ENCODE assay signal across 23 mouse cellular contexts in genomic region chr5:66391299-66391698, GRCm38 (mm10).
DNase-seq lines count a peak whose midpoint lies in the region; ATAC-seq and TF ChIP-seq lines count a peak whose summit lies in the region.
"Had no signal": no experiment of that assay in that cellular context is flagged by ENCODE, and none has a peak within 500 bp of the region (broad histone marks: within the 10 kb centered on the region; RNA-seq: fewer than 3 reads in every experiment).

No protein-coding gene starts in this region.

- ATAC-seq in forebrain, embryonic 11.5 days (replicated peaks; ENCODE audit: low FRiP score) = no peak
- ATAC-seq in forebrain, embryonic 12.5 days (ENCODE audit: low FRiP score) = no peak
- ATAC-seq in kidney, embryonic 16.5 days (ENCODE audit: low FRiP score, low TSS enrichment) = peak; percentile 60; the same call in 1 of the 2 replicates
- no peak for ATAC-seq in neural tube, embryonic 14.5 days (ENCODE audit: low read depth)
- no peak for ATAC-seq in midbrain, embryonic 14.5 days (ENCODE audit: low FRiP score, low TSS enrichment)
- ATAC-seq: CD4-positive, CD25-positive, alpha-beta regulatory T cell, adult 4 months; forebrain, embryonic 15.5 days had no signal

- H3K36me3 ChIP-seq in forebrain, embryonic 11.5 days (ENCODE audit: control insufficient read depth, insufficient read depth, low read length) = no peaks in the 10 kb centered on the region
- no peaks in the 10 kb centered on the region for H3K36me3 ChIP-seq in forebrain, embryonic 12.5 days (replicated peaks)
- no peaks in the 10 kb centered on the region; the same call in none of the 2 replicates for H3K36me3 ChIP-seq in kidney, adult 2 months (ENCODE audit: control insufficient read depth, insufficient read depth, low read length)
- no peaks in the 10 kb centered on the region for H3K36me3 ChIP-seq in kidney, embryonic 16.5 days (ENCODE audit: insufficient read depth, low read length)
- H3K36me3 ChIP-seq in neural tube, embryonic 14.5 days (ENCODE audit: control insufficient read depth, insufficient read depth, low read length) = no peaks in the 10 kb centered on the region
- H3K36me3 ChIP-seq in midbrain, embryonic 14.5 days (ENCODE audit: control insufficient read depth, insufficient read depth, low read length) = no peaks in the 10 kb centered on the region
- H3K36me3 ChIP-seq: forebrain, embryonic 15.5 days; G1E had no signal

- H3K4me1 ChIP-seq in forebrain, embryonic 11.5 days (replicated peaks; ENCODE audit: control insufficient read depth, insufficient read depth, low read length) = peaks cover 2% of the 10 kb centered on the region; the same call in 1 of the 2 replicates
- H3K4me1 ChIP-seq in forebrain, embryonic 12.5 days = peaks cover 30% of the 10 kb centered on the region
- H3K4me1 ChIP-seq in kidney, adult 2 months (ENCODE audit: control insufficient read depth, insufficient read depth, low read length) = peaks cover 3% of the 10 kb centered on the region; the same call in 1 of the 2 replicates
- peaks cover 4% of the 10 kb centered on the region for H3K4me1 ChIP-seq in kidney, embryonic 16.5 days (ENCODE audit: insufficient read depth, low read length)
- H3K4me1 ChIP-seq in neural tube, embryonic 14.5 days (ENCODE audit: control insufficient read depth, insufficient read depth, low read length) = peaks cover 22% of the 10 kb centered on the region
- H3K4me1 ChIP-seq in midbrain, embryonic 14.5 days (ENCODE audit: control insufficient read depth, insufficient read depth, low read length) = peaks cover 7% of the 10 kb centered on the region; the same call in 1 of the 2 replicates
- H3K4me1 ChIP-seq: heart, embryonic 10.5 days had no signal

- H3K27ac ChIP-seq in forebrain, embryonic 11.5 days (ENCODE audit: low read depth, low read length) = no peak overlapping the region
- H3K27ac ChIP-seq in forebrain, embryonic 12.5 days = no peak overlapping the region
- no peak overlapping the region for H3K27ac ChIP-seq in kidney, adult 2 months (ENCODE audit: insufficient read depth, low read depth, low read length)
- peak overlapping the region; percentile 72 for H3K27ac ChIP-seq in kidney, embryonic 16.5 days (ENCODE audit: low read length)
- H3K27ac ChIP-seq in neural tube, embryonic 14.5 days (ENCODE audit: low read depth, low read length) = 0 out of 2 replicates have a peak overlapping the region, but pooled peaks have one; percentile 28
- no peak overlapping the region for H3K27ac ChIP-seq in midbrain, embryonic 14.5 days (replicated peaks; ENCODE audit: low read depth, low read length)
- H3K27ac ChIP-seq: embryonic facial prominence, embryonic 13.5 days; heart, embryonic 10.5 days; hindbrain, embryonic 14.5 days had no signal

- no peak for TF ChIP-seq POLR2A in kidney, adult 2 months (IDR thresholded peaks at IDR 0.05; ENCODE audit: low read depth, low read length)

- peak; percentile 4 for DNase-seq in forebrain, embryonic 11.5 days (ENCODE audit: low spot score)
- DNase-seq in kidney, adult 2 months = peak; percentile 85
- DNase-seq in kidney, adult 18-20 months = no peak
- DNase-seq in kidney, postnatal 4 days = no peak
- no peak for DNase-seq in midbrain, embryonic 14.5 days
- DNase-seq: adrenal gland, postnatal 14 days; B cell, adult 2 months; cerebellum, adult 18-20 months; cerebellum, adult 9-11 months; cerebellum, postnatal 36 days; gastrocnemius, postnatal 10 days; heart, adult 18-20 months; heart, postnatal 10 days; heart, postnatal 4 days had no signal

- H3K9ac ChIP-seq in forebrain, embryonic 11.5 days (ENCODE audit: low read length) = no peak overlapping the region
- no peak overlapping the region for H3K9ac ChIP-seq in forebrain, embryonic 12.5 days
- no peak overlapping the region for H3K9ac ChIP-seq in kidney, embryonic 16.5 days (replicated peaks; ENCODE audit: low read length)
- no peak overlapping the region for H3K9ac ChIP-seq in neural tube, embryonic 14.5 days (replicated peaks; ENCODE audit: low read depth, low read length)
- no peak overlapping the region for H3K9ac ChIP-seq in midbrain, embryonic 14.5 days (replicated peaks; ENCODE audit: low read length)
- H3K9ac ChIP-seq: embryonic facial prominence, embryonic 13.5 days; forebrain, embryonic 15.5 days; hindbrain, embryonic 14.5 days had no signal

- H3K4me3 ChIP-seq in forebrain, embryonic 11.5 days (ENCODE audit: low read depth, low read length) = no peak overlapping the region
- no peak overlapping the region for H3K4me3 ChIP-seq in forebrain, embryonic 12.5 days (replicated peaks)
- no peak overlapping the region for H3K4me3 ChIP-seq in kidney, adult 2 months (ENCODE audit: insufficient read depth, low read depth, low read length)
- H3K4me3 ChIP-seq in kidney, embryonic 16.5 days (ENCODE audit: low read length) = no peak overlapping the region
- H3K4me3 ChIP-seq in neural tube, embryonic 14.5 days (ENCODE audit: low read depth, low read length) = no peak overlapping the region
- H3K4me3 ChIP-seq in midbrain, embryonic 14.5 days (replicated peaks; ENCODE audit: low read depth, low read length) = no peak overlapping the region
- H3K4me3 ChIP-seq: embryonic facial prominence, embryonic 13.5 days; forebrain, embryonic 15.5 days; heart, embryonic 10.5 days had no signal

- no peaks in the 10 kb centered on the region for H3K27me3 ChIP-seq in forebrain, embryonic 11.5 days (ENCODE audit: control insufficient read depth, insufficient read depth, low read length)
- no peaks in the 10 kb centered on the region for H3K27me3 ChIP-seq in forebrain, embryonic 12.5 days
- H3K27me3 ChIP-seq in kidney, adult 2 months (replicated peaks; ENCODE audit: control insufficient read depth, insufficient read depth, low read length) = no peaks in the 10 kb centered on the region
- no peaks in the 10 kb centered on the region for H3K27me3 ChIP-seq in kidney, embryonic 16.5 days (ENCODE audit: insufficient read depth, low read length)
- H3K27me3 ChIP-seq in neural tube, embryonic 14.5 days (ENCODE audit: control insufficient read depth, insufficient read depth, low read length) = no peaks in the 10 kb centered on the region
- no peaks in the 10 kb centered on the region for H3K27me3 ChIP-seq in midbrain, embryonic 14.5 days (ENCODE audit: control insufficient read depth, insufficient read depth, low read length)
- H3K27me3 ChIP-seq: embryonic facial prominence, embryonic 13.5 days; forebrain, embryonic 15.5 days had no signal

- no peak for TF ChIP-seq CTCF in kidney, adult 2 months (conservative IDR thresholded peaks at IDR 0.05; ENCODE audit: insufficient read depth, insufficient read length, low read depth, low read length)

- 82% methylated on average over 5 of the region's 5 CpGs for WGBS in forebrain, embryonic 11.5 days
- WGBS in forebrain, embryonic 12.5 days = 74% methylated on average over 5 of the region's 5 CpGs
- 61% methylated on average over 5 of the region's 5 CpGs for WGBS in kidney, adult 2 months
- 75% methylated on average over 5 of the region's 5 CpGs for WGBS in kidney, embryonic 16.5 days
- WGBS in neural tube, embryonic 14.5 days = 53% methylated on average over 5 of the region's 5 CpGs
- 74% methylated on average over 5 of the region's 5 CpGs for WGBS in midbrain, embryonic 14.5 days

- no peaks in the 10 kb centered on the region for H3K9me3 ChIP-seq in forebrain, embryonic 11.5 days (ENCODE audit: control insufficient read depth, low read length)
- no peaks in the 10 kb centered on the region for H3K9me3 ChIP-seq in forebrain, embryonic 12.5 days
- H3K9me3 ChIP-seq in kidney, embryonic 16.5 days (ENCODE audit: low read length) = no peaks in the 10 kb centered on the region
- no peaks in the 10 kb centered on the region for H3K9me3 ChIP-seq in neural tube, embryonic 14.5 days (ENCODE audit: control insufficient read depth, low read length)
- H3K9me3 ChIP-seq in midbrain, embryonic 14.5 days (ENCODE audit: control insufficient read depth, low read length) = no peaks in the 10 kb centered on the region
- H3K9me3 ChIP-seq: embryonic facial prominence, embryonic 13.5 days; forebrain, embryonic 15.5 days; heart, embryonic 10.5 days had no signal

- H3K4me2 ChIP-seq in forebrain, embryonic 11.5 days (ENCODE audit: low read depth, low read length, severe bottlenecking) = no peak overlapping the region
- H3K4me2 ChIP-seq in forebrain, embryonic 12.5 days = no peak overlapping the region
- H3K4me2 ChIP-seq in kidney, embryonic 16.5 days (replicated peaks; ENCODE audit: low read depth, low read length) = no peak overlapping the region
- H3K4me2 ChIP-seq in neural tube, embryonic 14.5 days (ENCODE audit: low read depth, low read length) = no peak overlapping the region
- no peak overlapping the region for H3K4me2 ChIP-seq in midbrain, embryonic 14.5 days (ENCODE audit: low read length)
- H3K4me2 ChIP-seq: embryonic facial prominence, embryonic 13.5 days; forebrain, embryonic 15.5 days; hindbrain, embryonic 14.5 days had no signal

Comparison
In these comparisons a context has a peak if more than half of its experiments do, and no peak if none do; other contexts are left out.
1. DNase-seq: peak in forebrain, embryonic 11.5 days (single experiment) and kidney, adult 2 months (single experiment); none in kidney, adult 18-20 months (single experiment), kidney, postnatal 4 days (0 of 2) and midbrain, embryonic 14.5 days (single experiment).
2. H3K27ac ChIP-seq: peak in kidney, embryonic 16.5 days (single experiment) and neural tube, embryonic 14.5 days (single experiment); none in forebrain, embryonic 11.5 days (single experiment), forebrain, embryonic 12.5 days (single experiment), kidney, adult 2 months (single experiment) and midbrain, embryonic 14.5 days (single experiment).